Mouse (Mus musculus) ovary, postnatal 36 days (tissue): ENCODE data around the gene Wdr20.
"Not testable (repeated sequence)": the region's sequence is repeated elsewhere in the genome, so short reads cannot be mapped to it uniquely, and the experiment has no call there.

Experiments
- DNase-seq: peaks from one replicate; pipeline ENCODE4 v3.0.0; 2022; ENCODE audit warnings: low spot score, mixed read lengths

Gene Wdr20

GRCm38 (mm10) chr12:110713784-110714183, 24.0 kb upstream of the Wdr20 start:
- DNase-seq = no peak

GRCm38 (mm10) chr12:110714215-110714614, 23.5 kb upstream of the Wdr20 start:
- no peak for DNase-seq

GRCm38 (mm10) chr12:110716004-110716403, 21.7 kb upstream of the Wdr20 start:
- DNase-seq = no peak

- no peak for DNase-seq
Measured at GRCm38 (mm10) chr12:110725051-110725450, 12.7 kb upstream of the Wdr20 start.

GRCm38 (mm10) chr12:110725489-110725888, 12.3 kb upstream of the Wdr20 start:
- DNase-seq = no peak

- no peak for DNase-seq
Measured at GRCm38 (mm10) chr12:110726428-110726827, 11.3 kb upstream of the Wdr20 start.

GRCm38 (mm10) chr12:110733254-110733653, 4.5 kb upstream of the Wdr20 start:
- not testable (repeated sequence) for DNase-seq

- no peak for DNase-seq
Measured at GRCm38 (mm10) chr12:110736641-110737040, 1.1 kb upstream of the Wdr20 start.

- DNase-seq = no peak
Measured at GRCm38 (mm10) chr12:110738158-110738921, 596 bp downstream of the Wdr20 start.

- no peak for DNase-seq
Measured at GRCm38 (mm10) chr12:110750770-110751439, 13.2 kb downstream of the Wdr20 start.

GRCm38 (mm10) chr12:110752703-110753102, 15.0 kb downstream of the Wdr20 start:
- DNase-seq = no peak

- no peak for DNase-seq
Measured at GRCm38 (mm10) chr12:110753976-110754375, 16.2 kb downstream of the Wdr20 start.

- no peak for DNase-seq
Measured at GRCm38 (mm10) chr12:110757161-110757560, 19.4 kb downstream of the Wdr20 start.

- DNase-seq = no peak
Measured at GRCm38 (mm10) chr12:110758932-110759331, 21.2 kb downstream of the Wdr20 start.

- DNase-seq = no peak
Measured at GRCm38 (mm10) chr12:110762321-110762720, 24.6 kb downstream of the Wdr20 start.

- no peak for DNase-seq
Measured at GRCm38 (mm10) chr12:110764531-110764930, 26.8 kb downstream of the Wdr20 start.

- DNase-seq = no peak
Measured at GRCm38 (mm10) chr12:110768562-110768961, 30.8 kb downstream of the Wdr20 start.

- DNase-seq = no peak
Measured at GRCm38 (mm10) chr12:110769660-110770297, 32.0 kb downstream of the Wdr20 start.

- DNase-seq = no peak
Measured at GRCm38 (mm10) chr12:110770479-110771247, 32.9 kb downstream of the Wdr20 start.

GRCm38 (mm10) chr12:110771961-110772360, 34.2 kb downstream of the Wdr20 start:
- no peak for DNase-seq

- no peak for DNase-seq
Measured at GRCm38 (mm10) chr12:110775628-110776426, 38.1 kb downstream of the Wdr20 start.
